Mouse (Mus musculus): ENCODE data around the gene Brd3.

Brd3 gene

DNA sequence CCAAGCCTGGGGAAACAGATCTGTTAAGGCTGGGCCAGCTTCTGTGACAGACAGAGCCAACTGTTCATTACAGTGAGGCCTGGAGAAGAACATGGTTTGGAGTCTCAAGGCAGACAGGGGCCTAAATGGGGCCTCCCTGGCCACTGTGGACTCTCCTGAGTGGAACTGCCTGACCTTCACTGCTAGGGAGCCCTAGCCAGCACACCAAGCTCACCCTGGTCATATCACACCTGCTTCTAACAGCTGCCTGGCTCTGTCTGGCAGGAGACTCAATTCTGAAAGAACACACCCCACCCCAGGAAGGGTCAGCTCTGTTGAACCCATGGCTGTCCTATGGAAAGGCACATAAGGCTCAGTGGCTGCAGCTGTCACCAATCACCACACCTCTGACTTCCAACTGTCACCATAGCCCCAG, 36.3 kb downstream of the Brd3 start:
- no peak for DNase-seq (ENCODE audit: low read depth, low spot score)

DNA sequence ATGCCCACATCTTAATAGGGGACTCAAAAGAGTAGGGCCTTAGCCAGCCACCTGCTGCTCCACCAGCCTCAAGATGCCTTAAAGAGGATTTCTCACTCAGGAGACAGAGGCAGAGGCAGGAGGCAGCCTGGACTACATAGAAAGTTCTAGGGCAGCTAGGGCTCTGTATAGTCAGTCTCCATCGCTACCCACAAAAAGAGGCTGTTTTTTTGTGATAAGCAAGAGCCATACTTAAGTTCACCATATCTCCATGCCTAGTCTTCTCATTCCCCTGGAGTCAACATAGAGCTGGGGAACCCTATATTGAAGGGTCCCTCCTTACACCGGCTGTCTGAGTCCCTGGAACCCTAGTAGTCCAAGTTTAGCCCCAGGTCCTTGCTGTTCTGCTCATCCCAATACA, 36.9 kb downstream of the Brd3 start:
- no peak for DNase-seq (ENCODE audit: low read depth, low spot score)

DNA sequence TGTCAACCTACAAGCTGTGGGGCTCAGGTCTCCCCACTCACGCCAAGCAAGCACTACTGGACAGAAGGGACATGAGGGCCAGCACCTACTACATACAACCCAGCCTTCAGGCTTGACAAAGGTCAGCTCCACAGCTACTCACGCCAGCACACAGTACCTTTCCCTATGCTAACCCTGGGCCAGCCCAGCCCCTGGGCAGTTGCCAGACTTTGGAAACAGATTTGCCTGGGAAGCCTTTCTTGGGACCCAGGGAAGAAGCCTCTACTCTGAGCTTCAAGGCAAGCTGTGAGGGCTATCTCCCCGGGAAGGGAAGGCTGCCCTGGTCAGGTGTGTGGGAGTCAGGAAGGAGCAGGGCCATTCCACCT, 37.5 kb downstream of the Brd3 start:
- DNase-seq (ENCODE audit: low read depth, low spot score): no peak

DNA sequence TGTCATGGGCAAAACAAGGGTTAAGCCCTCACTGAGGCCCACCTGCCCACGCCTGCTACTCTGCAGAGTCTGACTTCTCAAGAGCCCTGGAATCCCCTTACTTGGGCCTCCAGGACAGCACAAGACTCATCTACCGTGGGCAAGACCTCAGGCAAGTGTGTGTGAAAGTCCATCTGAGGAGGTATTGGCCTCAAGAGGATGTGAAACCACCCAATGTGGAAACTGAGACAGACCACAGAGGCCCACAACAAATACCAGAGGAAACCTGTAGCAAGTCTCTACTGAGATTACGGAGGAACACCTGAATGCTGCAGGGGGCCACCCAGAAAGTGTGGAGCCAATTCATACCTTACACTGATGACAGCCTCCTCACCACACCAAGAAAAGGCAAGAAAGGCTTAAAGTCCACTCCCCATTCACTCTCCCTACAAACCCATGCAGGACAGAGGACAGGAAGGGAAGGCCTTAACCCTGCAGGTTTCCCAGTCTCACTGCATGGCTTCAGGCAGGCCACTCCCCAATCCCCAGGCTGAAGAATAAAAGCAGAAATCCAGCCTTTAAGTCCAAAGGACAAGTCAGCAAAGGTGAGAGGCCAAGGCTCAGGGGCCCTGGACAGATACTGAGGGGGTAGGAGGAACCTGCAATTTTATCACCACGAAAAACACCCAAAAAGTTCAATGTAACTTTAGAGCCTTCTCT, 38.0 kb downstream of the Brd3 start:
- no peak for DNase-seq (ENCODE audit: low read depth, low spot score)

DNA sequence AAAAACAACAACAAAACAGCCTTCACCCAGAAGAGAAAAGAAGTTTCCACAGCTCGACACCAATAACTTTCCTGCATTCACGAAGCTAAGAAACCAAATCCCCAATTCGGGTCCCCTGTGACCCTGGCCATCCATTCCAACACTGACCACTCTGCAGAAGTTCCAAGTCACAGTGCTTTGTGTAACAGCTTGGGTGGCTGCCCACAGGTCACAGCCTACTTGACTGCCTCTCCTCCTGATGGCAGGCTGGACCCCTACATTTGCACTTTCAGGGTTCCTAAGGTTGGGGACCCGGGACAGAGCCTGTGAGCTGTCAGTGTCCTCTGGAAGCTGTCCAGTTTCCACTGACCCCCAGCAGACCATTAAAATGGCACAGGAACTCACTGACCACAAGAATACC, 44.6 kb downstream of the Brd3 start:
- no peak for DNase-seq (ENCODE audit: low read depth, low spot score)

DNA sequence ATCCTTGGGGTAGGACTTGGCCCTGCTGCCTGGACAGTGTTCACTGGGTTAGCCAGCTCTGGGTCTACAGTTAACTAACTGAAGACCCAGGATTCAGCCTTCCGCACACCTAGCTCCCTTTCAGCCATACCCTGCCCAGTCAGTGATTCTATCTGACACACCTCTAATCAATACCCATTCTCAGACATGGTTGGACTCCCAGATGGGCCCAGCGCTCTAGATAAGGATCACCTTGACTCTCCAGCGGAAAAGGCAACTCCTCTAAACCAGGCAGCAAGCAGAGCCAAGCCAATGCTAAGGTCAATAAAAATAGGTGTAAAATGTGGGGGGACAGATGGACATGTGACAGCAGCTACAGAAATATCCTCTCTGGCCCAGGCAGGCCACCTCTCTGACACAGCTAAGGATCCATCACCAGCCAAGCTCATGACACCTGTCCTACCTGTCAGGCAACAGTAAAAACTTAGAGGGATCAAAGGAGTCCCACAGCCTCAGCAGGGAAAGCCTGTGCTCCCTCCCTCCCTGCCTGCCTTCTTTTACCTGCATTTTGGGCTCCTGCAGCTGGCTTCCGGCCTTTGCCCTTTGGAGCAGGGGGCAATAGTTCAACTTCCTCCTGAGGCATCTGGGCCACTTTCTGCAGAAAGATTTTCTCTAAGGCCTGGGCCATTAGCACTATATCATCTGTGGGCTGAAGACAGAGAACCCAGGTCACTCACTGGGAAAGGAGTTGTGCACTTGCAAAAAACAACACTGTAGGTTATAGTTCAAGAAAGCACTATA, 45.4 kb downstream of the Brd3 start:
- no peak for DNase-seq (ENCODE audit: low read depth, low spot score)

DNA sequence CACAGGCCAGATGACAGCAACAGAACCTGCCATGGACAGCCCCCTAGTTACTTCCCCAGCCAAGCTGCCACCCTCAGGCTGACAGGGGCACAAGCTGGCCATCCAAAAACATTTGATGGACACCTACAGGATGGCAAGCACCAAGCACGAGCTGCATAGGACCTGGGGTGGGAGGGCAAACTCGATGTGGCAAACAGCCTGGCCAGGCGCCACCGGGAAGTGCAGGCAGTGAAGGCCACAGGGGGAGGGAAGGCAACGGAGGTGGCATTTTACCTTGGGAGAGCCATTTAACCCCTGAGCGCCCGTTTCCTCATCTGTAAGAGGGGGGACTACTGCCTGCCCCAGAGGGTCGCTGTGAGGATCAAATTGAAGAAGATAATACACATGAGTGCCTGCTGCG, 46.8 kb downstream of the Brd3 start:
- DNase-seq (ENCODE audit: low read depth, low spot score): no peak

DNA sequence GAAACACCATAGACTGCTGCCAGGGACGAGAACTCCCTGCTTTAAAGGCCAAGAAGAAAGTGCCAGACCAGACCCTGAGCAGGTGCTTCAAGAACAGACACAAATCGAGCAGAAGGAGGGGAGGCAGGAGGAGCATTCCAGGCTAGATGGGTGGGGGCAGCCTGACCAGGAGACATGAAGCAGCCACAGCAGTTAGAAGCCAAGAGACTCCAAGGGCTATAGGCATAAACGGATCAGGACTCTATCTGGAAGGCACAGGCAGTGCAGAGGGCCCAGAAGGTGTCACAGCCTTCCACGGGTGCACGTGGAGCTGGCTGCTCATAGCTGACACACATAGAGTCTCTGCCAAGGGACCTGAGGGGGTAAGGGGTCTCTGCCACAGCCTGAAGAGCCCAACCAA, 47.3 kb downstream of the Brd3 start:
- DNase-seq (ENCODE audit: low read depth, low spot score): no peak

DNA sequence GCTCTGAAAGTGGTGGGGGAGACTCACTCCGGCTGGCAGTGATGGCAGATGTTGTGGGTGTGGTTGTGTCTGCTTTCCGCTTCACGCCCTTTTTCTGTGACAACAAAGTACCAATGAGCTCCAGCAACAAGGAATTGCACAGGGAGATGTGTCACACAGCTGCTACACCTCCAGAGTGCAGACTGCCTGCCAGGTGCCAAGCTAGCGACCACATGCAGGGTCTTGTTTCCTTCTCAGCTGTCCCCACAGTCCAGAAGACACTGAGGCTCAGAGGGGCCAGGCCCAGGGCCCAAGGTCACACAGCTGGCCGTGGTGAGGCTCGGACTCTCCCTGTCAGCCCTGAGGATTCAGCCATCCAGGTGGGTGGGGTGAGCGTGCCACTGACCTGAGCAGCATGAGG, 47.7 kb downstream of the Brd3 start:
- DNase-seq (ENCODE audit: low read depth, low spot score): peak; percentile 27

DNA sequence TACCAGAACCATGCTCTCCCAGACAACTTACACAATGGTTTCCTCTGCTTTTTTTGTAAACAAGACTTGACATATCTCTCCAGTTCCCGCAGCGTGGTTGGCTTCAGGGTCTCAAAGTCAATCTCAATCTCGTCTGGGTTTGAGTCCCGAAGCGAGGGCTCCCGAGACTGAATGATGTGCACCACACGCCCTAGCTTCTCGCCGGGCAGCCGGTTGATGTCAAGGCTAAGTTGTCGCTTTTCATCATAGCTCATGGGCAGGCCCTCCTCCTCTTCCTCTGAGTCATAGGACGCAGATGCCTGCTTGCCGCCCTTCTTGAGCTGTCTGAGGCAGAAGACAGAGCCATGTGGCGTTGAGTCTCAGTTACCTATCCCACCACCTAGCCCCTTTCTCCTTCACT, 57.2 kb downstream of the Brd3 start:
- DNase-seq (ENCODE audit: low read depth, low spot score): peak; percentile 56

DNA sequence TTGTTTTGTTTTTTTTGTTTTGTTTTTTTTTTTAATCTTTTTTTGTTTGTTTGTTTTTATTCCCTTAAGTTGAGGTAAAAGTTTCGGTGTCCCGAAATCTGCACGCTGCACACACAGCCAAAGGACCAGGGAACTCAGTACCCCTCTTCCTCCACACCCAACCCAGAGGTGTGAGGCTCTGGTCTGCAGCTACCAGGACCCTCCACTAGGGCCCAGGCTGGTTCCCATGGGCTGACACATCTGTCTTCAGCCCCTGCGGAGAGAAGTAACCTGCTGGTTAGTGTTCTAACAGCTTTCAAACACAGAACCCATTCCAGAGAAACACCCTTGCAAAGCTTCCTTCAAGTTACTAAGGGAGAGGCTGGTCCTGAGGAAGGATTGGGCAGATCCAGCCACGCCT, 59.7 kb downstream of the Brd3 start:
- DNase-seq (ENCODE audit: low read depth, low spot score): no peak

DNA sequence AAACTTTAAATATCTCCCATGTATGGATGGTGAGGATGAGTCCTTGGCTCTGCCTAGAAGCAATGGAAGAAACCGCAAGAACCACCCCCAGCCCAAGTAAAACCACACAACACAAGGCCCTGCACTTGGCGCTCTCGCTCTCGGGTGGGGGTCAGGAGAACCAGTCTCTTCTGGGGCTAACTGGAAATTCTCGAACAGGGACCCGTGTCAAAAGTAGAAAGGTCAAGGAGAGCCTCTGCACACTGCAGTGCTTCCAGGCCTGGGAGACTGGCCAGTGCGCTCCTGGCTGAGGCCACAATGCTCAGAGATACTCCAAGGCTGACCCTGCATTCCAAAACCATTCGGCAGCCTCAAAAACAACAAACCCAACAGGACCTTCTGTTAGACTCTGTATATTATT, 60.6 kb downstream of the Brd3 start:
- no peak for DNase-seq (ENCODE audit: low read depth, low spot score)

DNA sequence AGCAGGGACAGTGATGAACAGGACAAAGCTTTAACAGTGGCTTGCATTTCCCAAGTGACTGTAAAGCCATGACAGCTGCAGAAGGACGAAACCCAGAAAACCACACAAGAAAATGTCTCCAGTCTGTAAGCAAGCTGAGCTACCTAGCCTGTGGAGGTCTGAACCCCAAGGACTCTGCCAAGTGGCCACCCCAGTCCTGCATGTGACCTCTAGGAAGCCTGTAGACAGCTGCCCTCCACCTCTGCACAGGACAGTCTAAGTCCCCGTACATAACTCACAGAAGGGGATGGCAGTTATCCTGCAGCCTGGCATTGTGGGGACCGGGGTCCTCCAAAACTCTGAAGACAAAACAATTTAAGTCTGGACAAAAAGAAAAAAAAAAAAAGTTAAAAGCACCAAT, 61.6 kb downstream of the Brd3 start:
- DNase-seq (ENCODE audit: low read depth, low spot score): no peak

DNA sequence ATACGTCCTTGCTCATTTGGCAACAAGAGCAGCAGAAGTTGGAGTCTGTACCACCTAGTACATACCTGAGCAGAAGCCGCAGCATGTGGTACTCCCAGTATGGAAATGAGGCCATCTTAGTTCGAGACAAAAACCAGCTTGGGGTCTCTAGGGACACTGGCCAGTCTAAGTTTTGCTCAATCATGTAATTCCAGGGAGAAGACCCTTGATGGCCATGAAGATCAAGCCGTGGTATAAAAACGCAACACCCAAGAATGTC, 64.1 kb downstream of the Brd3 start:
- DNase-seq (ENCODE audit: low read depth, low spot score): no peak

DNA sequence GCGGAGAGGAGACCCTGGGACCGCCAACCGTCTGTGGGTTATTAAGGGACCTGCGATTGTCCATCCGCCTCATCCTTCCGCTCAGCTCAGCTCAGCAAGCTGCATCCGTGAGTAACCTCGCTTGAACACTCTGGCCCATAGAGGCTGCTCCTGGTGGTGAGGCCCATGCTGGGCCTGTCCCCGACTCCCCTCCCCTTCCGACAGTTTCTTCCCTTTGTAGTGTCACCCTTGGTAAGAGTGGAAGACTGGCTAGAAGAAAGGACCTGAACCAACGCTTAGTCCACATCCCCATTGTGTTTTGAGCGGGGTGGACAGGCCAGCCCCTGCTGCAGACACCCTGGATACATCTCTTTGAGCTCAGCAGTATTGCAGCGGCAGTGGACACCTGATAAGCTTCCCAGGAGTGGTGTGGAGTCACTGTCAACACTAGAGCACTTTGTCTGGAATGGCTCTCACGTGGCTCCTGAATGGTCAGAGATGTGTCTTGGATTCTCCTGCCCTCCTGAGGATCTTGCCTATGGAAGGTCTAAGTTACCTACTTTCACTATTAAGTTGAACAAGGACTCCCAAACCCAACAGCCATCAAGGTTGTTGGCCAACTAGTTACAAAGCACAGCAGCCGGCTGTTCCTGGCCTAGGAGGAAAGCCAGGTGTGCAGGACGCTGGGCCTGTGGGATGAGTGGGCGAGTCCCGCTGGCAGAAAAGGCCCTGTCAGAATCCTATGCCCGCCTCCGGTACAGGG, 64.6 kb downstream of the Brd3 start:
- no peak for DNase-seq (ENCODE audit: low read depth, low spot score)

DNA sequence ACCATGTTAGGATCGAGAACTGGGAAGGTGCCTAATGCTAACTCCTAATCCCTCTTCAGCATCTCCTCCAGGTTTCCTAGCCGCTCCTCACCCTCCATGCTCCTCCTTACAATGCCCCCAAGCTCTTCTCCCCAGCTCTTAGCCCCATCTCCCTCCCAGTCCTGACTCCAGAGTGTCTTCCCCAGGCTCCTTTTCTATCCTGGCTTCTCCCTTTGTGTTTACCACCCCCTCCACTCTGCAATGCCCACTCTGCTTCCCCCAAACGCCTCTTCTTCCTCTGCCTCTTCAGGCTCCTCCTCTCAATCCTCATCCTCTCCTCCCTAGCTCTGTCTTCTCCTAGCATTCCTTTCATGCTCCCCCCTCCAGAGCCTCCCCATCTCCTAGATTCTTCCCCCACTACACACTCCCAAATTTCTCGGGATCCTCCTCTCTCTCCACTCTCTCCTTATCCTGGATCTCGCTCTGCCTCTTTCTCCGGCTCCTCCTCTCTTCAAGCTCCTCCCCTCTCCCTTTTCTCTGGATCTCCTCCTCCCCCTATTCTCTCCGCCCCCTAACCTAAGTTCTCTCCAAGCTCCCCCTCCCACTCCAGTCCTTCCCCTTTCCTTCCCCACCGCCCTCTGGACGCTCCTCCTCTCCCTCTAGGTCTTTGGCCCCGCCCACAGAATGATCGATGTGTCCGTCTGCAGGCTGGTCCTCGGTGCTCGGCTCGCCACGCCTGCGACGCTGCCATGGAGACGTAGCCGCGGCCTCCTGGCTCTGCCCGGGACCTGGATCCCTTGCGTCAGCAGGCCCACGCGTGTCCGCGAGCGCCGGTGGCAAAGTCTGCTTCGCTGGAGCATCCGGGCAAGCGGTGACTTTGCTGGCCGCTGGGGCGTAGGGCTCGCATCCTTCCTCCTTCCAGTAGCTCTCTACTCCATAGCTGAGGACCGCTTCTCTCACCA, 65.4 kb downstream of the Brd3 start, which contains the start of gene Brd3os:
Brd3os (plus strand) TSS at position 558 of the 941 bp plus-strand sequence.
- peak; percentile 100 for DNase-seq (ENCODE audit: low read depth, low spot score)

DNA sequence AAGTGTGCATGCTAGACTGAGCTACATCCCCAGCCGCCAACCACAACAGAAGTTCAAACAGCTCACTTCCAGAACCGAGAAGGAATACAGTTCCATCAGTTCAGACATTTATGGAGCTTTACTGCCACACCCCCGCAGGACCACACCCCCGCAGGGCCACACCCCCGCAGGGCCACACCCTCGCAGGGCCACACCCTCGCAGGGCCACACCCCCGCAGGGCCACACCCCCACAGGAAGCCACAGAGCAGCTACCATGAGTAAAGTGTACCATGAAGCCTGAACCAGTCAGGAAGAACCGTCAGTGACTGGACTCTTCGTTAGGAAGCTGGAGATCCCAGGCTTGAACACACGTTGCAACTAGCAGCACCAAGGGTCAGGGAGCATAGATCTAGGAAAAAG, 69.2 kb downstream of the Brd3 start:
- DNase-seq (ENCODE audit: low read depth, low spot score): no peak

DNA sequence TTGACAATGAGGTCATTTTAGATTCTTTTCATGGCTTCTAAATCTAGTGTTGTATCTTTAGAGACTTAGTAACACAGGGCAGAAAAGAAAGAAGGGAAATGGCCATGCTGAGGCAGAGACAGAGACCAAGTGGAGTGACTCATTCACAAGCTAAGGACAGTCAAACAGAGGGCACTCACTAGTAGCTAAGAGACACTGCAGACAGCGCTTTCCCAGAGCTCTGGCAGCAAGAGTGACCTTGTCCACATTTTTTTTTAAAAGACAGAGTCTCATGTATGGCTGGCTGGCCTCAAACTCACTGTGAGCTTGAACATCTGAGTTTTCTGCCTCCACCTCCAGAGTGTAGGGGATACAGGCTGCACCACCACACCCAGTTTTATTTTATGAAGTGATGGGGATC, 69.6 kb downstream of the Brd3 start:
- DNase-seq (ENCODE audit: low read depth, low spot score): no peak

DNA sequence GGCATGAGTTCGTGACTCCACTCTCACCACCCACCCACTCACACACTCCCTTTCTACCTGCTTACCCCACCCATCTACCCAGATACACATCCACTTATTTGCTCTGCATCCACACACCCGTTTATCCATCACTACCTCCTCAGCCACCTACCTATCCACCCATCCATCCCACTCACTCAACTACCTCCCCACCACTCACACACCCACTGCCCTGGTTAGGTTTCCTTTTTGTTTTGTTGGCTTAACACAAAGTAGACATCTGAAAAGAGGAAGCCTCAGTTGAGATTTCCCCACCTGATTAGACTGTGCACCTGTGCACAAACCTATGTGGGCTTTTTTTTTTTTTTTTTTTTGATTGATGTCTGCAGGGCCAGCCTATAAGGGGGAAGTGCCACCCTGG, 74.9 kb downstream of the Brd3 start:
- DNase-seq (ENCODE audit: low read depth, low spot score): no peak

DNA sequence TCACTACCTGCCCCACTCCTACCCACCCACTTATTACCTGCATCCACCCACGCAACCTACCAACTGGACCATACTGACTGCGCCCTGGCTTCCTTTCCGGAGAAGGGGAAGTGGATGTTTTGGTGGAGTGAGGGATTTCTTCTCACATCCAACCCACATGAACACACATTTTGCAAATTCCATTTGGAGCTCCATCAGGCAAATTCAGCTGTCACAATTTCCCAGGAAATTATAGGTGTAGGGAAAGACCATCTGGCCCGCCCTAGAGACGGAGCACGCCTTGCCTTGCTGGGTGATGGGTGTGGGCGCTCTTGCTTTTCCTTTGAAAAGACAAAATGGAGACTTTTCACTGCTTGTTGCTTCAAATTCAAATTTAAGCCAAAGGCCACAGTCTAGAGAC, 76.8 kb downstream of the Brd3 start:
- DNase-seq (ENCODE audit: low read depth, low spot score): peak; percentile 88

DNA sequence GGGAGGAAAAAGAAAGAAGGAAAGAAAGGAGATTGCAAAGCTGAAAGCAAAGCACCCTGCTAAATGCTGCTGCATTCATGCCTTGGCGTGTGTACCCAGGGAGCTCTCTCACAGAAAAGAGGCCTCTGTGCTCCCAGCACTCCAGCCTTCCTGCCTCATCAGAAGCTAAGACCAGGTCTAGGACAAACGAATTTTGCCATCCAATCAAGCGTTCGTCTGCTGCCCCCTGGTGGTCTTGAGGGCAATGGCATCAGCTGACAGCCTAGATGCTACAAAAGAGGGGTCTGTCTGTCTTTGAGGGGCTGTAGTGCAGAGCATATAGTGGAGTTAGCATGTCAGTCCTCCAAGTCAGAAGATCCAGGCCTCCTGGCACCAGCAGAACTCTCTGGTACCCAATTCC, 79.4 kb downstream of the Brd3 start:
- DNase-seq (ENCODE audit: low read depth, low spot score): peak; percentile 90
